Mouse (Mus musculus) stomach, postnatal 0 days (tissue): ENCODE results near the gene Rcc1. TPM values are rescaled to one million over a fixed set of nuclear protein-coding genes. Genes with fewer than 3 reads are reported as not detected.
A peak's percentile ranks its signal among the peaks of the same experiment; 100 is the strongest.

ENCODE experiments used
- ATAC-seq: fragments of 200-750 bp; cut with Nextera tagmentation; 2 replicates; pipeline ENCODE4 v1.8.0; 2017; ENCODE audit not compliant: low FRiP score, low TSS enrichment
- DNase-seq: peaks from one replicate; pipeline ENCODE4 v3.0.0-alpha.2; 2016; ENCODE audit warnings: low spot score
- H3K27ac ChIP-seq: fragments of 300-500 bp; sonication (generic); replicated peaks from 2 replicates; pipeline ENCODE4 v1.5.1; 2014; ENCODE audit warnings: mild to moderate bottlenecking, control low read depth
- H3K27me3 ChIP-seq: fragments of 300-500 bp; sonication (generic); 2 replicates; pipeline ENCODE4 v1.6.1; 2014; ENCODE audit warnings: low read length; ENCODE audit not compliant: control insufficient read depth, insufficient read depth
- H3K36me3 ChIP-seq: fragments of 300-500 bp; sonication (generic); 2 replicates; pipeline ENCODE4 v1.6.1; 2014; ENCODE audit warnings: low read length, mixed read lengths; ENCODE audit not compliant: control insufficient read depth, insufficient read depth
- H3K4me1 ChIP-seq: fragments of 300-500 bp; sonication (generic); replicated peaks from 2 replicates; pipeline ENCODE4 v1.6.1; 2014; ENCODE audit warnings: antibody characterized with exemption; ENCODE audit not compliant: control insufficient read depth, insufficient read depth
- H3K4me2 ChIP-seq: fragments of 300-500 bp; sonication (generic); replicated peaks from 2 replicates; pipeline ENCODE4 v1.6.1; 2014; ENCODE audit warnings: low read depth, mild to moderate bottlenecking, control low read depth, moderate library complexity
- H3K4me3 ChIP-seq: fragments of 300-500 bp; sonication (generic); 2 replicates; pipeline ENCODE4 v1.5.1; 2014; ENCODE audit warnings: low read depth, low read length, control low read depth
- H3K9ac ChIP-seq: fragments of 300-500 bp; sonication (generic); 2 replicates; pipeline ENCODE4 v1.6.1; 2014; ENCODE audit warnings: mild to moderate bottlenecking, low read length, control low read depth, mixed read lengths
- H3K9me3 ChIP-seq: fragments of 300-500 bp; sonication (generic); 2 replicates; pipeline ENCODE4 v1.6.1; 2016; ENCODE audit warnings: low read length; ENCODE audit not compliant: control insufficient read depth
- CTCF ChIP-seq: IDR thresholded peaks from 2 replicates; pipeline ENCODE4 v1.5.1; 2016; ENCODE audit warnings: antibody characterized with exemption, low read depth, mild to moderate bottlenecking, moderate library complexity
- EP300 ChIP-seq: optimal IDR thresholded peaks from 2 replicates; pipeline ENCODE3; 2016; ENCODE audit warnings: antibody characterized with exemption
- WGBS: fragments of 180-500 bp; shearing (Covaris S2); extraction: QIAGEN DNeasy Blood & Tissue Kit; methylation state at CpG from one replicate; pipeline ENCODE4 v1.1.7; 2014; 5-methylcytosine and 5-hydroxymethylcytosine counted together
- polyA plus RNA-seq: library from polyadenylated mRNA; unstranded; fragments of >200 nt; fragmentation: Nextera tagmentation; extraction: Ambion mirVana; gene quantifications from 2 replicates; pipeline ENCODE4 v1.2.1, GENCODE M21; 2015

Gene Rcc1
- polyA plus RNA-seq: 23.4 and 25.2 TPM in 2 replicates

DNA sequence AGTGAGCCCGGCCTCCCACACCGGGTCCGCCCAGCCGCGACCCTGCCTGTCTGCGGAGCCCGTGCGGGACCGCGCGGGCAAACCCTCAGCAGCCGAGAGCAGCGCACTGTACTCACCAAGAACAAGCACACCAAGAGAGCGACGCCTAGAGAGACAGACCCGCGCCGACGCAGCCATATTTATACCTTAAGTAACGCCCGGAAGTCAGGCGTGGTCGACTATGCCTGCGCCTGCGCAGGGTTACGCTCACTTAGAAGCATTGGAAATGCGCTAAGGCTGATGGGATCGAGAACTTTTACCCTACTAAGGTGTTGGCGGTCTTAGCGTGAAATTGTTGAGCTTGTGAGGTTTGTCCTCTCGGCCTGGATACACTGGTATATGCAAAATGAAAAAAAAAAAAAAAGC is at the start of gene Rcc1:
TSS of gene Rcc1 (minus strand) at position 125 of the 405 bp plus-strand sequence.
- peak; percentile 48 for TF ChIP-seq CTCF
- no peak for TF ChIP-seq EP300

DNA sequence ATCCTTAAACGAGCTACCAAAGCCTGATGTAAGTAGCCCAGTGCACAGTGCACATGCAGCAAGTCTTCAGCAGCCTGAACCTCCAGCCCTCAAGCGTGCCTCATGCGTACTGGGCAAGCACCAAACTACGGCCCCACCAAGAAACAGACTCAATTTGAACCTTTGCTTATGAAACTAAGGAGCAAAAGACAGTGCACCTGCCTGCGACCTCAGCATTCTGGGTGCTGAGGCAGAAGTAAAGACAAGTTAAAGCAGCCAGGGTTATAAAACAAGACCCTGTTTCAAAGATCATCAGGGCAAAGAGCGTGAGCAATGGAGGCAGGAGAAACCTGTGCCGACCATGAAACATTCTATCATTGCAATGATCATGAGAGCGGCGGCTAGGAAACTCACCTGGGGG is 47.6 kb upstream of the Rcc1 start:
- Histone ChIP-seq H3K9me3 (no peaks in the 10 kb centered on the region), H3K27ac (no peak overlapping the region), H3K27me3 (no peaks in the 10 kb centered on the region), H3K9ac (no peak overlapping the region), H3K4me1 (no peaks in the 10 kb centered on the region), H3K4me3 (no peak overlapping the region), H3K4me2 (no peak overlapping the region), H3K36me3 (no peaks in the 10 kb centered on the region)
- TF ChIP-seq CTCF (no peak), EP300 (no peak)
- ATAC-seq: no peak
- DNase-seq: no peak
- WGBS: 96% methylated on average over 9 of the region's 9 CpGs

More for the DNA sequence above, at the start of gene Rcc1:
- ATAC-seq (peak; percentile 89), DNase-seq (peak; percentile 93)
- WGBS: 0% methylated on average over 31 of the region's 31 CpGs
- no peaks in the 10 kb centered on the region for H3K9me3 ChIP-seq
- H3K36me3 ChIP-seq: peaks cover 10% of the 10 kb centered on the region
- peak within 1 kb of the TSS; percentile 76 for H3K4me2 ChIP-seq
- peak within 1 kb of the TSS; percentile 77 for H3K9ac ChIP-seq
- H3K27ac ChIP-seq: peak within 1 kb of the TSS; percentile 95
- H3K27me3 ChIP-seq: no peaks in the 10 kb centered on the region
- H3K4me1 ChIP-seq: no peaks in the 10 kb centered on the region
- peak within 1 kb of the TSS; percentile 68 for H3K4me3 ChIP-seq

DNA sequence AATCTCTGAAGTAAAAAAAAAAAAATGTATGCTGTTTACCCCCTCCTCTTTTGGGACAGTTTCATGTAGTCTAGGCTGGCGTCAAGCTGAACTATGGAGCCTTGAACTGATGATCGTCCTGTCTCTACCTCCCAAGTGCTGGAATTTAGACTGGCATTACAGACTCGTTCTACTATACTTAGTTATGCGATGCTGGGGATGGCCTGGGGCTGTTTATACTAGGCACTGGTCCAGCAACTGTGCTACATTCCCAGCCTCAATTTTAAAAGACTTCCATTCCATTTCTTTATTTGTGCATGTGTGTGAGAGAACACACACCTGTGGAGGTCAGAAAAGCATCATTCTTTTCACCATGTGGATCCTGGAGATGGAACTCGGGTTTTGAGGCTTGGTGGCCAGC is 45.5 kb upstream of the Rcc1 start:
- TF ChIP-seq CTCF: no peak
- TF ChIP-seq EP300: no peak
- no peak overlapping the region for H3K27ac ChIP-seq
- WGBS: 51% methylated on average over 5 of the region's 5 CpGs

DNA sequence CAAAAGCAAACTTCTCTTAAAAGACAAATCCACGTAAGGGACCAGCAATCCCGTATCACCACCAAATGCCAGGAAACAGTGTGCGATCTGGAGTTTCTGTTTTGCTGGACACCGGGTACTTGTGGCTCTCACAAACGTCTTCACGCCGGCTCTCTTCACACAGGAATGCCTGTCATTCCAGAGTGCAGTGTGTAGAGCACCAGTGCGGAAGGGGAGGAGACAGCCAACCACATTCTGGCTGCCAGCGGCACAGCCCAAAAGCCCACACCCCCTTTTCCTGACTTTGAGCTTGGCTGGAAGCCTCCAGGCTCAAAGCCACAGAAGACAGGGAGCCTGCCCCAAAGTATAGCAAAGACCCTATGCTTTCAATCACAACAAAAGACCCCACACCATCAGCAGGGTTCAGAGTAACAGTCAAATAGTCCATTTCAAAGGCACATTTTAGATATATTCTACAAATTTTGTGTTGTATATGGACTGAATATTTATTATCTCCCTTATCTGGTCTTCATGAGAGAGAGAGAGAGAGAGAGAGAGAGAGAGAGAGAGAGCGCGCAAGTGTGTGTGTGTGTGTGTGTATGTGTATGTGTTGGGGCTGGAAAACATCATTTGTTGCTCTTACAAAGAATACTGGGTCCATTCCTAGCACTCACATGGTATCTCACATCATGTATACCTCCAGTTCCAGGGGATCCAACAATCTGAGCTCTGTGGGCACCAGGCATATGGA is 44.8 kb upstream of the Rcc1 start:
- TF ChIP-seq CTCF (no peak), EP300 (no peak)
- H3K4me3 ChIP-seq: peak overlapping the region; percentile 35
- H3K27ac ChIP-seq: peak overlapping the region; percentile 71
- ATAC-seq: peak; percentile 78
- no peaks in the 10 kb centered on the region for H3K9me3 ChIP-seq
- no peaks in the 10 kb centered on the region for H3K4me1 ChIP-seq
- peak; percentile 60 for DNase-seq
- peak overlapping the region; percentile 59 for H3K4me2 ChIP-seq
- no peak overlapping the region for H3K9ac ChIP-seq
- H3K27me3 ChIP-seq: no peaks in the 10 kb centered on the region
- WGBS: 16% methylated on average over 11 of the region's 11 CpGs
- H3K36me3 ChIP-seq: no peaks in the 10 kb centered on the region

More for the DNA sequence above, 45.5 kb upstream of the Rcc1 start:
- Histone ChIP-seq H3K9ac (no peak overlapping the region), H3K4me3 (no peak overlapping the region), H3K9me3 (no peaks in the 10 kb centered on the region), H3K4me1 (no peaks in the 10 kb centered on the region), H3K4me2 (no peak overlapping the region), H3K27me3 (no peaks in the 10 kb centered on the region), H3K36me3 (no peaks in the 10 kb centered on the region)
- ATAC-seq (no peak), DNase-seq (no peak)

DNA sequence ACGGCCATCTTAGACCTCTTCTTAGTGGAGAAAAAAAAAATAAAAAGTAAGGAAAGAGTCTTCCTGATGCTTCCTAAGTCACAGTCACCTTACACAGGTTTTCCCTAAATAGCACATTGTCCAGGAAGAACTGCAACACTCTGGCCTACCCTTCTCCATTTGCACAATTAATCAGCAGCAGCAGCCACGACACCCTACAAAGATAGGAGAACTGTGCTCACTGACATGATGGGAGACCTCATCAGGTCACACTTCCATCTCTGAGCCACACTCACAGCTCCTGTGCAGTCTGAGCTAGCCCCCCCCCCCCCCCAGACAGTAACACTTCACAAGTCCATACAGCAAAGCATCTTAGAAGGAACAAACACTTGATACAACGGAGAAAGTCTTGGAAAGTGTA is 43.7 kb upstream of the Rcc1 start:
- no peak for DNase-seq
- Histone ChIP-seq H3K27me3 (no peaks in the 10 kb centered on the region), H3K4me3 (no peak overlapping the region; the same call in 1 of the 2 replicates), H3K27ac (no peak overlapping the region), H3K4me1 (no peaks in the 10 kb centered on the region), H3K9me3 (no peaks in the 10 kb centered on the region), H3K36me3 (no peaks in the 10 kb centered on the region), H3K4me2 (no peak overlapping the region), H3K9ac (no peak overlapping the region)
- 74% methylated on average over 3 of the region's 3 CpGs for WGBS
- TF ChIP-seq CTCF: no peak
- ATAC-seq: no peak

DNA sequence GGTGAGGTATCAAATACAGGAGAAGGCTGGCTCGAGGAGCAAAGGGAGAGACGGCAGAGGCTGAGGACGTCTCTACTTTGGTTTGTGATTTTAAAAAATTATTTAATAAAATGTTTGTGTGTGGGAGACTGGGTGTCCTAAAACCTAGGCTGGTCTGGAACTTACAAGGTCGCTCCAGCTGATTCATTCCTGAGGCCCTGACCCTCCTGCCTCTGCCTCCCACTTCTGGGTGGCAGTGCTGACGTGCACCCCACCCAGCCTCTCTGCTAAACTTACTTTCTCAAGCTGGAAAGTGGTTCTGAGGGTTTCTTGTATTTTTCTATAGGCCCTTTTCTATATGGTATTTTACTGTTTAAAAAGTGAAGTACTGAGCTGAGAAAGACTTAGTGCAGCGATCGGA is 42.8 kb upstream of the Rcc1 start:
- H3K27me3 ChIP-seq: no peaks in the 10 kb centered on the region
- H3K4me2 ChIP-seq: no peak overlapping the region
- H3K4me1 ChIP-seq: no peaks in the 10 kb centered on the region
- no peak for TF ChIP-seq CTCF
- no peak for TF ChIP-seq EP300
- no peaks in the 10 kb centered on the region for H3K36me3 ChIP-seq
- no peak overlapping the region for H3K4me3 ChIP-seq
- WGBS: 87% methylated on average over 7 of the region's 7 CpGs
- ATAC-seq (no peak), DNase-seq (no peak)
- H3K9me3 ChIP-seq: no peaks in the 10 kb centered on the region
- no peak overlapping the region for H3K9ac ChIP-seq
- no peak overlapping the region for H3K27ac ChIP-seq
